Mouse (Mus musculus) erythroblast, adult 5-6 weeks (primary cell): ENCODE data around the gene S100a7a. TPM values are rescaled to one million over a fixed set of nuclear protein-coding genes. Genes with fewer than 3 reads are reported as not detected.

Experiments
- ATAC-seq: replicated peaks from 2 replicates; pipeline ENCODE4 v1.8.0; 2016; ENCODE audit warnings: moderate number of reproducible peaks, mild to moderate bottlenecking, moderate TSS enrichment, inconsistent platforms; ENCODE audit not compliant: poor library complexity, low FRiP score, severe bottlenecking
- total RNA-seq, 2 experiments: library from RNA; stranded (forward) in 1 of 2; stranded (reverse) in 1 of 2; fragments of 150-400 nt in 1 of 2; fragments of 200-764, 138-1000 nt in 1 of 2; gene quantifications; 2 replicates each; pipeline versions ENCODE4 v1.2.3 to v1.2.4; 2015 to 2017; ENCODE audit warnings: low replicate concordance in 2 of 2

The S100a7a gene
- not detected in 2 replicates for total RNA-seq (2015; ENCODE audit: low replicate concordance)
- not detected in 2 replicates for total RNA-seq (2017; ENCODE audit: low replicate concordance)

GRCm38 (mm10) chr3:90653717-90654116, at the start of gene S100a7a:
TSS of gene S100a7a (plus strand) at chr3:90654017.
- no peak for ATAC-seq

DNA sequence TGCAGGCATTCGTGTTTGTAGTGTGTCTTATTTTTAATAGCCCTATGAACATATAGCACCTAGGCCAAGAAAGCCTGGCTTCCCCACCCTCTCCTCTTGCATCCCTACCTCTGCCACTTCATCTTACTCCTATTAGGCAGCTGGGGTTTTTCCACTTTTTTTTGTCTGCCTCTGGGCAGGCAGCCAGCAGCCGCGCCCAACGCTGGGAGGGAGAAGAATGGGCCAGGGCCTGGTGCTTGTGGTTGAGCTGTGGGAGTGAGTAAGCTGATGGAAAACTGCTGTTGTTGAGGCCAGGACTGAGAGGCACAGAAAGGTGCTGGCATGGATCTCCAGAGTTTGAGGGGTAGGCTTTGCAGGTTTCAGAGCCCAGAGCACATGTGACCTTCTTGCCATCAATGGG, 49.4 kb upstream of the S100a7a start:
- no peak for ATAC-seq

DNA sequence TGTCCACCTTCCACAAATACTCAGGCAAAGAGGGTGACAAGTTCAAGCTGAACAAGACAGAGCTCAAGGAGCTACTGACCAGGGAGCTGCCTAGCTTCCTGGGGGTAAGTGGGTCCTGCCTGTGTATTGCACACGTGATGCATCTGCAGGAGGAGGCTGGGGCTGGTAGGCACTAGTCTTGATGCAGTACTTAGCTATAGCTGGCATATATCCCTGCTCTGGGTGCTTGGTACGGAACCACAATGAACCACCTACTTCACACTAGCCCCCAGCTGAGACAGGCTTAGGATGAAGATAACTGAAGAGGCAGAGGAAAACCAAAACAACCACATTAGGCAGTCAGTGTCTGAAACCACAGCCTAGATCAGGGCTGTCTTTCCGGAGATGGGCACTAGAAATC, 48.8 kb upstream of the S100a7a start:
- no peak for ATAC-seq

DNA sequence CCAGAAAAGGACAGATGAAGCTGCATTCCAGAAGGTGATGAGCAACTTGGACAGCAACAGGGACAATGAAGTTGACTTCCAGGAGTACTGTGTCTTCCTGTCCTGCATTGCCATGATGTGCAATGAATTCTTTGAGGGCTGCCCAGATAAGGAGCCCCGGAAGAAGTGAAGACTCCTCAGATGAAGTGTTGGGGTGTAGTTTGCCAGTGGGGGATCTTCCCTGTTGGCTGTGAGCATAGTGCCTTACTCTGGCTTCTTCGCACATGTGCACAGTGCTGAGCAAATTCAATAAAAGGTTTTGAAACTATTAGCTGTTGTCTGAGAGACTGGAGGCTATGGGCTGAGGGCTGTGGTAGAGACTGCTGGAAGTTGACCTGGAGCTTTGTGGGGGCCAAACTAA, 48.1 kb upstream of the S100a7a start:
- no peak for ATAC-seq

DNA sequence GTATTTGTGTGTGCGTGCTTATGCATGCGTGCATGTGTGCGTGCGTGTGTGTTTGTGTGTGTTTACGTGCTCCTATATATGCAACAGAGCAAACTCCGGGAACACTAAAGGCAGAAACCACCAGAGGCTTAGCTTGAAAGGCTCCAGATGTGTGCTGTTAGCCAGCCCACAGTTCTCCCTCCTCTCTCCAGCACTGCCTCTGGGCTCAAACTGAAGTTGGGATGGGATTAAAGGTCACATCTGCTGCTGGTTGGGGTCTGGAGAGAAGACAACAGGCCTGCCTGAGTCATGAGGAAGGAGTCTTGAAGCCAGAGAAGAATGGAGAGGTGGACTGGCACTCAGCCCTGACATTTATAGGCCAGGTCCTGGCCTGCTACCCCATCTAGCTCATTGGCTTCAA, 47.6 kb upstream of the S100a7a start:
- no peak for ATAC-seq

- no peak for ATAC-seq
These were observed 46.5 kb upstream of the S100a7a start for GRCm38 (mm10) chr3:90607361-90607760.

- no peak for ATAC-seq
These were observed 45.6 kb upstream of the S100a7a start, which contains the start of gene S100a5 for GRCm38 (mm10) chr3:90608223-90608622. TSS of gene S100a5 (plus strand) at chr3:90608523.

- no peak for ATAC-seq
These were observed 44.7 kb upstream of the S100a7a start for GRCm38 (mm10) chr3:90609102-90609501.

DNA sequence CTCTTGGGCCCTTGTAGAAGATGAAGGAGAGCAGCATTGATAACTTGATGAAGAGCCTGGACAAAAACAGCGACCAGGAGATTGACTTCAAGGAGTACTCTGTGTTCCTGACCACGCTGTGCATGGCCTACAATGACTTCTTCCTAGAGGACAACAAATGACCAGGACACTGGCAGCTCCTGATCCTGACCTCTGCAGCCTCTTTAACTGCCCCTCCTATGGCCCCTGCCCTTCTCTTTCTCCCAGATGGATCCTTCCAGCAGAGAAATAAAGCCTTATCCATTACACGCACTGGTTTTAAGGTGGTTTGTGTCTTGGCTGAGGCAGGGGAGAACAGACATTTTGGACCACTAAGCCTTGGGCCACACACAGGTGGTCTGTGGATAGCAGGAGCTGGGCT, 42.3 kb upstream of the S100a7a start:
- ATAC-seq, result no peak

DNA sequence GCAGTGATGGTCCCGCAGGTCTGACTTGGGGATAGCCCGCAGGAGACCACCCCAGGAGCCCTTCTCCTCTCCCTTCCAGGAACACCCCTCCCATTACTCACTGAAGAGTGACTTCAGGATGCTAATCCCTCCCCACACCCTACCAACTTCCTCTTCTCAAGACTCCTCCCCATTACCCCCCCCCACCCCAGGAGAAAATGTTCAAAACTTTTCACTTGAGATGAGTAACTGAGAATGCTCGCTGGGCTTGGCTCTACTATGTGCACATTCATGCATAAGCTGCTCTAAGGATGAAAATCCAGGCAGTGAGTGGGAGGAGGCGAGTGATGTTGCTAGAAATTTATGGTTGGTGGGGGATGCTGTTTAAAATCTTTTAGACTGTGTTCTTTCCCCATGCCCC, 41.8 kb upstream of the S100a7a start:
- ATAC-seq, result no peak

DNA sequence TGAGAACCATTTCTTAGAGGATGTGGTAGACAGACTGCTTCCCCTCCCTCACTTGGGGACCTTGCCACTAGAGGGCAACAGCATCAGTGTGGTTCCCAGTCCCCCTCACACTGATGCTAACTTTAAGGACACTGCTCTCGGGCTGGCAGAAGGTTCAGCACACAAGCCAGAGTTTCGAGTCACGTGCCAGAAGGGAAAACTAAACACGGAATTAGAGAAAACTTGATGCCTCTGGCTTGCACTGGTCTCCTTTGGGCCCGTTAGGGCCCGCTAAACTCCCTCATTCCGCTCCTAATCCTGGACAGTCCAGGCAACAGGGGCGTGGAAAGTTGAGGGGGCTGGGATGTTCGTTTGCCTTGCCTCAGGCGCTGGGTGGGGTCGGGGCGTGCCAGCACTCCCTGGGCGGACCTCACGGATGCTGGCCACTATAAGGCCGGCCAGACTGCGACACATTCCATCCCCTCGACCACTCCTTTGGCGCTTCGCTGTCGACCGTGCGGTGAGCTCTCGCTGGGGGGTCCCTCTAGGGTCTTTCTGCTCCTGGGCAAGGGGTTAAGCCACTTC, 41.0 kb upstream of the S100a7a start, which contains the start of gene S100a6:
S100a6 (plus strand) TSS at position 155 of the 564 bp plus-strand sequence.
- ATAC-seq, result peak; percentile 47

DNA sequence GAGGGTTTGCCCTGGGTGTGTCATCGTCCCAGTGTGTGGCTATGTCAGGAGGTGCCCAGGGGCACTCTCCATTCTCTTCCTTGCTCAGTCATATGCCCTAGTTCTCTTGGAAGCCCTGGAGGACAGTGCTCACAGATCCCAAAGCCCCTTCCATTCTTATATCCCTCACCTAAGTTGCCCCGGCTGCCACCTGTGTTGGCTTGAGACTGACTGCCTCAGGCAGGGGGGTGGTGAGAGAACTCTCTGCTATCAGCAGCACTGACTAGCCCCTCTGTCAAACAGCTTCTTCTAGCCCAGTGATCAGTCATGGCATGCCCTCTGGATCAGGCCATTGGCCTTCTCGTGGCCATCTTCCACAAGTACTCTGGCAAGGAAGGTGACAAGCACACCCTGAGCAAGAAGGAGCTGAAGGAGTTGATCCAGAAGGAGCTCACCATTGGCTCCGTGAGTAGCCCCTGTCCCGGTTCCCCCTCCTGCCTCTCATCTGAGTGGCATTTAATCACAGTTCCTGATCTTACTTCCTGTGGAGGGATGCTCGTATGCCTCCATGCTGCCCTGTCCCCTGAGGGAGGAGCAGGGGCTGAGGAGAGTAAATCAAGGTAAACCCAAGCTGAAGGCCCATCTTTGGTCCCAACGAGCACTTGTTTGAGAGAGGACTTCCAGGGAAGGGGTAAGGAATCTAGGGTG, 40.2 kb upstream of the S100a7a start:
- no peak for ATAC-seq

- ATAC-seq, result no peak
These were observed 39.7 kb upstream of the S100a7a start for GRCm38 (mm10) chr3:90614148-90614530.

- no peak for ATAC-seq
These were observed 39.1 kb upstream of the S100a7a start for GRCm38 (mm10) chr3:90614611-90615251.

DNA sequence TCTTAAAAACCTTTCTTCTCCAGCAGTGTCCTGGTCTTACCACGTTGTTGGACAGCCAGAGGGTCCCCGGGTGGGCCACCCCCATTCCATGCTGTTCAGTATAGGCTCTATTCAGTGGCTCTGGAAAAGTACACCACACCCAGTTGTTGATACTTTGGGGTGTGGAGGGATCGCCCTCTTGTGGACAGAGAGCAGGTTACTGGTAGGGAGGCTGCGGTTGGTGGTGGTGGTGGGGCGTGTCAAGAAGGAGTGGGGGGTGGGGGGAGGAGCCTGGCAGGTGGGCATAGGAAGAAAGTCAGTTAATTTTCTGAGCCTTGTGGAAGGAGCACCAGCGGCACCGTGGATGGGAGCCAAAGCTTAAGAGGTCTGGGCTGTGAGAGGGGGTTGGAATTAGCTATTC, 38.4 kb upstream of the S100a7a start:
- ATAC-seq, result no peak

GRCm38 (mm10) chr3:90615911-90616310, 37.9 kb upstream of the S100a7a start:
- ATAC-seq, result no peak

GRCm38 (mm10) chr3:90617586-90617985, 36.2 kb upstream of the S100a7a start:
- ATAC-seq, result no peak

DNA sequence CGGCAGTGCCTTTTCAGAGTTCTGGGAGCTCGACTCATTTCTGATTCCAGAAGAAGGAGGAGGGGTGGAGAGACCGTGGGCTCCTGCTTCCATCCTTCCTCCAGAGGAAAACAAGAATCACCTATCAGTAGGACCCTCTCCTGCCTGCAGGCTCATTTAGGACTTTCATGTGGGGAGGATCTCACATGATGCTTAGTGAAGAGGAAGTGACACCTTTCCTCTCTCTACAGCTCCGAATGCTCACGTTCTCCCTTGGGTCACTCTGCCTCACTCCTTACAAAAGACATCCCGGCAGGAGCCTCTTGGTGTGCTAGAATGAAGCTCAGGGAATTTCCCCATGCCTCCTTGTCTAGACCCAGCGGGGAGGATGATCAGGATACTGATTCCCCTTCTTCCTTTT, 32.3 kb upstream of the S100a7a start:
- no peak for ATAC-seq

DNA sequence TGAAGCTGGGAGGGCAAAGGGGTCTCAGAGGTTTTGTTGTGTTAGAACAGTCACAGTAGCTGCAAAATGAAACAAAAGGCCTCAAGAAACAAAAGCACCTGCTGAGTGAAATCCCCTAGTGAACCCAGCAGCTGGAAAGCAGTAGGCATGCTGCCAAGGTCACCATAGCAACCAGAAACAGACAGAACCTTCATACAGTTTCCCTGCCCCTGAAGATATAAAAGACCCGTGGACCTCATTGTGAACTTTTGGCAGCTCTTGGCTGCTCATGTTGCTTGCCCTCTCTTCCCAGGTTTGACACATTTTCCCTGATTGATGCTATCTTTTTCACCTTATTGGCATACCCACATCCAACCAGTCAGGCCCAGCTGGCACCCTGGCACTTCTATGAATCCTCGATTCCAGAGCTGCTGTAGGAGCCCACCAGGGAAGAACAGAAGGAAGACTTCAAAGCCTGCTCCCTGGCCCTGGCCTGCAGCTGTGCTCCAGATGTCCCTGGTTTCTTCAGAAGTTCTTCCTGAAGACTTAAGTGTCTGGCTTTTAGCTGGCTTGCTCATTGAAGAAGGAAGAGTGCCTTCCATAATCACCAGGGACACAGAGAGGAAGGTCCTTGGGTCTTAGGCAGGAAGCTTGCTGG, 30.3 kb upstream of the S100a7a start:
- no peak for ATAC-seq

DNA sequence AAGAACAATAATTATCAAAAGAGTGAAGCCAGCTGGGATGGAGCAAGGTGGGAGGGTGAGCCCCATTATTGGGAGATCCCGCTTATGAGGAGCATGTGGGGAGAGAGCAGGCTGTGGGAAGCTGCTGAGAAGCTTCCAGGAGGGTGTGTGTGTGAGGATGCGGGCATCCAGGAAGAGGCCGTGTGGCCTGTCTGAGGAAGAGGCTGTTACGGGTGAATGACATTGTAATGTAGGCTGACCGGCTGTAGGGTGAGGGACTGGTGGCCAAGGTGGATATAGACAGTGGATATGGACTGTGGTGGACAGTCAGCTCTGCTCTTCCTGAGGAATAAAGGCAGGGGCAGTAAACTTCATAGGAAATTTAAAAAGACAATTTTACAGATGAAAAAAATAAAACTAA, 28.3 kb upstream of the S100a7a start:
- no peak for ATAC-seq
